Mouse (Mus musculus): Measurements from ENCODE around the gene Igfbp5. TPM values are rescaled to one million over a fixed set of nuclear protein-coding genes. Genes with fewer than 3 reads are reported as not detected.

Gene Igfbp5
- not detected in 2 replicates for polyA plus RNA-seq (2012)

DNA sequence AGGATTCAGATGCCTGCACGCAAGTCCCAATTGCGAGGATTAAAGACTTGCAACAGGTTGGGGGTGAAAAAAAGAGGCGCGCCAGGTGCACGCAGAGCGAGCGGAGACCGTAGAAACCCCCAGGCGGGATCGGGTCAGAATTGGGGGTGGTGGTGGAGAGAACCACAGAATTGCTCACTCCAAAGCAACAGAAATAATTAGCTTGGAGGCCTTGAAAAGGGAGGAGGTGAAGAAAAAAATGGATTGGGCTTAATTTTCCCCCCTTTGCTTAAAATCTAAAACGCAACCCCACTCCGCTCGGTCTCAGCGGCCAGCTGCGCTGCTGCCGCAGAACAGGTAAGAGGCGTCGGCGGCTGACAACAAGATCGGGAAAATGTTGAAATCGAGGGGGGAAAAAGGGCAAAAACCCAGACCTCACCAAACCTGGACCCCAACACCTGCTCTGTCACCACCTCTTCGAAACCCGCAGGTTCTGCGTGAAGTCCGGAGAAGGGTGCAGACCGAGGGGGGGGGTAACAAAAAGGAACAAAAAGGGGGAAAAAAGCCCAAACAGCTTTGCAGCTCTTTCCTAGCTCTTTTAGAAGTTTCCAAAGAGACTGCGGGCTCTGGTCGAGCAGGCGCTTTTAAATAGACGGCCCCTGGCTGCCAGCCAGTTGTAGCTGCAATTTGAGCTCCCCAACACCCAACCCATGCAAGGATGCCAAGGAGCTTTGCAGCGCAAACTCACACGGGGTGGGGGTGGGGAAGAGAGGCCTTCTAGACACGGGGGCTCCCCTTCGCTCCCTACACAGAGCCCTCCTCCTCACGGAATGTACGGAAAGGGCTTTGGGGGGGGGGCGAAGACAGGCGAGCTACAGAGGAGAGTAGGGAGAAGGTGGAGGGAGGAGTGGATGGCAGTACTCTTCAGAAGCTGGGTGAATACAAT is at the start of gene Igfbp5:
Gene Igfbp5 (minus strand): TSS at position 598 of the 925 bp plus-strand sequence.
- Histone ChIP-seq H3K9me3 (ENCODE audit: control insufficient read depth, low read length) (no peaks in the 10 kb centered on the region), H3K4me1 (ENCODE audit: control insufficient read depth) (peaks cover 8% of the 10 kb centered on the region), H3K36me3 (ENCODE audit: control insufficient read depth) (no peaks in the 10 kb centered on the region), H3K4me3 (replicated peaks) (no peak within 1 kb of the TSS), H3K27me3 (ENCODE audit: control insufficient read depth) (peaks cover 85% of the 10 kb centered on the region)
- no peak for TF ChIP-seq GATA1 (IDR thresholded peaks at IDR 0.05; ENCODE audit: low read length)
- TF ChIP-seq TAL1 (IDR thresholded peaks at IDR 0.05; ENCODE audit: low read length), result no peak

DNA sequence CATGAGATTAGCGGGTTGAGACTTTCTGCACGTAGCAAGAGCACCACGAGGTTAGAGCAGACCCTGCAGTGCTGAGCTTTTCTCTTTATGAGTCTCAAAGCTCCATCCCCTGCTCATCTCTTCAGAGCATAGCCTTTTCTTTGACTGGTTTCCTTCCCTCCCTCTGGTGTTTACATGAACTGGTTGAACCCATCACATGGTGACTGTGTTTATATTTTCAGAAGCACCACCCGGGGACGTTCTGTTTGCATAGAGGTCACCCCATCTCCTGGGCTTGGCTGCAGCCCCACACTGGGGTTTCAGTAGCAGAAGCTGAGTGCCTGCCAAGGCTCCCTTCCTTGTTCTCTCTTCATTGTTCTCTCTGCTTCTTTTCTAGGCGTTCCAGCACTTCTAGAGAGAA is 40.1 kb upstream of the Igfbp5 start:
- TF ChIP-seq TAL1 (IDR thresholded peaks at IDR 0.05; ENCODE audit: low read length), result no peak
- TF ChIP-seq GATA1 (IDR thresholded peaks at IDR 0.05; ENCODE audit: low read length), result no peak
- H3K36me3 ChIP-seq (ENCODE audit: control insufficient read depth), result no peaks in the 10 kb centered on the region
- no peaks in the 10 kb centered on the region for H3K9me3 ChIP-seq (ENCODE audit: control insufficient read depth, low read length)
- no peaks in the 10 kb centered on the region for H3K27me3 ChIP-seq (ENCODE audit: control insufficient read depth)
- no peak overlapping the region for H3K4me3 ChIP-seq (replicated peaks)
- no peaks in the 10 kb centered on the region for H3K4me1 ChIP-seq (ENCODE audit: control insufficient read depth)

DNA sequence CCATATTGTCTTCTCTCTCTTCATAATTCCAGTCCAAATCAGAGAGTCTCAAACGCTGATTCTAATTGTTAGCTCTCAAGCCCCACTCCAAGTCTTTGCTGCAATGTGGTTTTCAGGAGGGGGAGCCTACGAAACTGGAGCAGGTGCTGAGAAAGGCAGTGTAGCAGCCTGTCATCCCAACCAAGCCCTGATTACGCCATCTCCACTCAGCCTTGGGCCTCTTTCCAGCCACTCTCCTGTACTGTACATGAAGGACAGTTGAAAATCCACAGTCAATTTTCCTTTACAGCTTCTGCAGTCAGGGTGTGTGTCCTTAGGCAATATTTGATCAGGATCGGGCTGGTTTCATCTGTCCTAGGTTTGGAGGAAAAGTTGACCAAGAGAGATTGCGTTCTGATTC is 38.4 kb upstream of the Igfbp5 start:
- H3K27me3 ChIP-seq (ENCODE audit: control insufficient read depth), result no peaks in the 10 kb centered on the region
- H3K9me3 ChIP-seq (ENCODE audit: control insufficient read depth, low read length), result no peaks in the 10 kb centered on the region
- H3K4me1 ChIP-seq (ENCODE audit: control insufficient read depth), result no peaks in the 10 kb centered on the region

DNA sequence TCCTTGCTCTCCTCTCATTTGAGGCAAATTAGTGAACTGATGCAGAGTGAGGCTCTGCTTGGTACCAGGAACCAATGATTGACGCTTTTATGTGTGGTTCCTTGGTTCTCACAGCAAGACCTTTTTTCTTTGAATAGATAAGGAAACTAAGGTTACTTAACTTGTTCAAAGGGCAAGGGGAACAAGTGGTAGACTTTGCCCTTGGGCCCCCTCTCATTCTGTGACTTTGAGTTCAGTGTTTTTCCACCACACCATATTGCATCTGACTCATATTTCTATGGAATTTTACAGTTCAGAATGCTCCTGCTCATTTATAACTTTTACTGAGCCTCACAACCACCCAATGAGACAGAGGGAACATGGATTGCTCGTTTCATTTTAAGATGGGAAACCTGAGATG is 21.1 kb upstream of the Igfbp5 start:
- H3K4me1 ChIP-seq (ENCODE audit: control insufficient read depth), result no peaks in the 10 kb centered on the region
- TF ChIP-seq TAL1 (IDR thresholded peaks at IDR 0.05; ENCODE audit: low read length) (no peak), GATA1 (IDR thresholded peaks at IDR 0.05; ENCODE audit: low read length) (no peak)
- no peaks in the 10 kb centered on the region for H3K36me3 ChIP-seq (ENCODE audit: control insufficient read depth)
- no peaks in the 10 kb centered on the region for H3K9me3 ChIP-seq (ENCODE audit: control insufficient read depth, low read length)
- H3K27me3 ChIP-seq (ENCODE audit: control insufficient read depth), result no peaks in the 10 kb centered on the region
- no peak overlapping the region for H3K4me3 ChIP-seq (replicated peaks)

More for the DNA sequence above, 38.4 kb upstream of the Igfbp5 start:
- no peaks in the 10 kb centered on the region for H3K36me3 ChIP-seq (ENCODE audit: control insufficient read depth)
- TF ChIP-seq TAL1 (IDR thresholded peaks at IDR 0.05; ENCODE audit: low read length) (no peak), GATA1 (IDR thresholded peaks at IDR 0.05; ENCODE audit: low read length) (no peak)
- H3K4me3 ChIP-seq (replicated peaks), result no peak overlapping the region

DNA sequence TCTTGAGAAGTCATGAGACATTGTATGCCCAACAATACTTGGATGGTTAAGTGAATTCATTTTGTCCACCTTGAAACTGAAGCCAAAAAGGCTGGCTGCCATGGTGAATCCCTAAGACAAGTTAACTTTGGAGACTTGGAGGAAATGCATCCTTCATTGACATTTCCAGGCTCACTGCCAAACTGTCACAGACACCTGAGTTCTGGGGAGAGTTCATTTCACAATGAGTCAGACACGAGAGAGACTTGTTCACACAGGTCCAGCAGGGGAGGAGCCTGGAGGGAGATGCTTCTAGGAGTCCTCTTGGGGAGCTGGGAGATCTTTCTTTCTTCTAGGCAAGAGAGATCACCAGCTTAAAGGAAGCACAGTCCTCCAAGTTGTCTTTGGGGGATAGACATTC is 13.2 kb upstream of the Igfbp5 start:
- H3K4me1 ChIP-seq (ENCODE audit: control insufficient read depth), result no peaks in the 10 kb centered on the region
- no peak overlapping the region for H3K4me3 ChIP-seq (replicated peaks)
- TF ChIP-seq TAL1 (IDR thresholded peaks at IDR 0.05; ENCODE audit: low read length) (no peak), GATA1 (IDR thresholded peaks at IDR 0.05; ENCODE audit: low read length) (no peak)
- no peaks in the 10 kb centered on the region for H3K36me3 ChIP-seq (ENCODE audit: control insufficient read depth)
- H3K9me3 ChIP-seq (ENCODE audit: control insufficient read depth, low read length), result no peaks in the 10 kb centered on the region
- no peaks in the 10 kb centered on the region for H3K27me3 ChIP-seq (ENCODE audit: control insufficient read depth)

DNA sequence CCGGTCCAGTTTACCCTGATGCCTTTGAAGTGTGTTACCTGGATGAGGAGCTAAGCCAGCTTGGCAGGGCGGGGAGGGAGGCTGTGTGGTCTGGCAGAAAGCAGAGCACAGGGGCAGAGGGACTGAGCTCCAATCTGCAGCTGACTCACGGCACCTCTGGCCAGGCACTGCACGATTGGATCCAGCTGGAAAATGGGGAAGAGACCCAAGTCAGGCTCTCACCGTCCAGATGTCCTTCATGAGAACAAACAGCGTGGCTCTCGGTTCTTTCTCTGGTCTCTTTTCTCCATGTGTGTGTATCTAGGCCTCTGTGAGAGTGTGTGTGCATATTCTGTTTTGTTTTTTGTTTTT is 11.1 kb upstream of the Igfbp5 start:
- Histone ChIP-seq H3K9me3 (ENCODE audit: control insufficient read depth, low read length) (no peaks in the 10 kb centered on the region), H3K27me3 (ENCODE audit: control insufficient read depth) (no peaks in the 10 kb centered on the region), H3K36me3 (ENCODE audit: control insufficient read depth) (no peaks in the 10 kb centered on the region), H3K4me3 (replicated peaks) (no peak overlapping the region), H3K4me1 (ENCODE audit: control insufficient read depth) (no peaks in the 10 kb centered on the region)
- TF ChIP-seq TAL1 (IDR thresholded peaks at IDR 0.05; ENCODE audit: low read length) (no peak), GATA1 (IDR thresholded peaks at IDR 0.05; ENCODE audit: low read length) (no peak)

DNA sequence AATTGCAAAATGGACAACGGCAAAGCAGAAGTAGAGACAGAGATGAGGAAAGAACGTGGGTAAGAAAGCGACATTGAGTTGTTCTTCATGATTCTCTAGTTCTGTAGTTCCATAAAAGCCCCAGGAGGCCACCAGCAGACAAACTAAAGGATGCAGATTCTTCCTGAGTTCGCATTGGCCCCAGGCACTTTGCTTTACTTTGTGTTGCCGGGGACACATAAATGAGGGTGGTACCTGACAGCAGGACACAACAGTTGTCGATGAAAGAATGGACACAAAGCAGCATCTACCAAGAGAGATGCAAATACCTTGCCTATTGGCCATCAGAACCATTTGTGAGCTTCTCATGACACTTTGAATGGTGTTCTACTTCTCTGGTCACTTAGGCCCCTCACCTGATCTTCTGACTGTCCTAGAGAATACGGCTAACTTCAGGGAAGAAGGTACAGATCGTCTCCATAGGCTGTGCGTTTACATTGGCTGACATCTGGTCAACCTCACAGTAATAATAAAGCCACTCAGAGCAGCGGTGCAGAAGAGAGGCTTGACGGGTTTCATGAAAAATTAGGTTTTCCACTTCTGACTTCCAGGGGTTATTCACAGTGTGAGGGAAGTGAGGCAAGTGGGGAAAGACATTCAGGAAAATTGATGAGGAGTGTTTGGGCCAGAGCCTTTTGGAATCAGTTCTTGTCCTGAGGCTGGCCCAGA is 10.6 kb upstream of the Igfbp5 start:
- Histone ChIP-seq H3K4me3 (replicated peaks) (no peak overlapping the region), H3K36me3 (ENCODE audit: control insufficient read depth) (no peaks in the 10 kb centered on the region), H3K4me1 (ENCODE audit: control insufficient read depth) (no peaks in the 10 kb centered on the region), H3K27me3 (ENCODE audit: control insufficient read depth) (no peaks in the 10 kb centered on the region), H3K9me3 (ENCODE audit: control insufficient read depth, low read length) (no peaks in the 10 kb centered on the region)
- TF ChIP-seq TAL1 (IDR thresholded peaks at IDR 0.05; ENCODE audit: low read length), result no peak
- TF ChIP-seq GATA1 (IDR thresholded peaks at IDR 0.05; ENCODE audit: low read length), result no peak

DNA sequence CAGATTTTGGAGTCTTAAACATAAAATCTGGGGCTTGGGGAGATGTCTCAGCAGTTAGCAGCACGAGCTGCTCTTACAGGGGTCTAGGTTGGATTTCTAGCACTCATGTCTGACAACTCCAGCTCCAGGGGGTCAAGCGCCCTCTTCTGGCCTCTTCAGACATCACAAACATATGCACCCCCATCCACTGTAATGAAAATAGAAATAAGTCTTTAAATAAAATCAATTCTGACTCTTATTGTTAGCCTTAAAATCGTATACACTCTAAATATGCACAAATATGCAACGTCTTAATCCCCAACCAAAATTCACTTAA is 4.6 kb upstream of the Igfbp5 start:
- TF ChIP-seq TAL1 (IDR thresholded peaks at IDR 0.05; ENCODE audit: low read length) (no peak), GATA1 (IDR thresholded peaks at IDR 0.05; ENCODE audit: low read length) (no peak)
- Histone ChIP-seq H3K36me3 (ENCODE audit: control insufficient read depth) (no peaks in the 10 kb centered on the region), H3K27me3 (ENCODE audit: control insufficient read depth) (peaks cover 39% of the 10 kb centered on the region), H3K4me1 (ENCODE audit: control insufficient read depth) (no peaks in the 10 kb centered on the region), H3K4me3 (replicated peaks) (no peak overlapping the region), H3K9me3 (ENCODE audit: control insufficient read depth, low read length) (no peaks in the 10 kb centered on the region)

DNA sequence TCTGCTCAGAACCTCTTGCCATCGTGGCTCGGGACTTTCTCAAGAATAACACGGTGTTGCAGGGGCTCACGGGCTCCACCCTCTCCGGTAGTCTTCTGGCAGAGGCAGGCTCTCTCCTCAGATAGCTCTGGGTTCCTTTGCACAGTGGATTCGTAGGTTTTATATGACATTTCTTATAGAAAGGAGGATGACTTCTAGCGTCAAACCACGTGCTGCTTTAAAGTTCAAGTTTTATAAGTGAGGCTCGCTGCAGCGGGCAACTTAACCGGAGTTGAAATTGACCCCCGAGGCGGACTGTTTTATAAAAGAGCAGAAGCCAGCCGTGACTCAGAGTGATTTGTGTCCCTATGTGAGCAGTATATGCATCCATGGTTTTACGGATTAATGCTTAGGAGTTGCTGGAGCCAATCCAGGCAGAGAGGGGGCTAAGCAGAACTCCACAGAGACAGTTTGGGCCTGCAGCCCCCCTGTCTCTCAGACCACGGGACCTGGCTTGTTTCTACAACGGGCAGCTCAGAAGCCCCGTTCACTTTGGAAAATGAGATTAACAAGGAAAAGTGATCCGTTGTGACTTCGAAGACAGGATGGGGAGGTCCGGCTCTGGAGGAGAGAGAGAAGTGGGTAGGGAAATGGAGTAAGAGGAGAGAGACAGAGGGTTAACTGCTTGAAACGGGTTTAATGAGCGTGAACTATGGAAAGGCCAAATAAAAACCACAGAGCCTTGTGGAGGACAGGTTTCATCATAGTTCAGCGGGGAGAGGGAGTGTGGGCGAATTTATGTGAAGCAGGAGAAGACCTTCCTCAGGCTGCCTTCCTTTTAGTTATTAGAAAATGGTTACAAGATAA is 4.0 kb upstream of the Igfbp5 start:
- no peaks in the 10 kb centered on the region; the same call in 1 of the 2 replicates for H3K4me1 ChIP-seq (ENCODE audit: control insufficient read depth)
- no peaks in the 10 kb centered on the region for H3K9me3 ChIP-seq (ENCODE audit: control insufficient read depth, low read length)
- H3K36me3 ChIP-seq (ENCODE audit: control insufficient read depth), result no peaks in the 10 kb centered on the region
- peaks cover 44% of the 10 kb centered on the region for H3K27me3 ChIP-seq (ENCODE audit: control insufficient read depth)
- no peak overlapping the region for H3K4me3 ChIP-seq (replicated peaks)
- TF ChIP-seq GATA1 (IDR thresholded peaks at IDR 0.05; ENCODE audit: low read length), result no peak
- TF ChIP-seq TAL1 (IDR thresholded peaks at IDR 0.05; ENCODE audit: low read length), result no peak
